Mouse (Mus musculus) cerebellum, adult 9-10 months (tissue): ENCODE results near the gene Retn.

Source experiments
- DNase-seq: peaks from one replicate; pipeline ENCODE4 v3.0.0; 2022

The Retn gene

GRCm38 (mm10) chr8:3655526-3655925, at the start of gene Retn:
Gene Retn, plus strand, starts transcription at chr8:3655770.
- no peak for DNase-seq

GRCm38 (mm10) chr8:3606593-3606992, 49.0 kb upstream of the Retn start:
- no peak for DNase-seq

DNA sequence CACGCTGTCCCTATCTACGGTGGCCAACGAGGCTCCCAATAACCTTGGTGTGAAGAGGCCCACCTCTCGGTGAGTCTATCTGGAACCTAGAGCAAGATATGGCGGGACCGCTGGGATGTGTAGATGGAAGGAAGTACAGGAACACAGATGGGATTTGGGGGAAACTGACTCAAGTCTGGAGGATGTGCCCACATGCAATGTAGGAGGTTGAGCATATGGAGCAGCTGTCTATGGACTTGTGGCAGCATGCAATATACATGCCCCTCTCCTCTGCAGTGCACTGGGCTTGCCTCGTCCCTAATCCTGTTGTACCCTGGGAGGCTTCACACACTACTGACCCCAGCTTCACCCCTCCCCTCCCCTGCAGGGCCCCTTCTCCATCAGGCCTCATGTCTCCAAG, 47.7 kb upstream of the Retn start:
- DNase-seq: no peak

- DNase-seq: no peak
Measured at GRCm38 (mm10) chr8:3609046-3609815, 46.3 kb upstream of the Retn start.

GRCm38 (mm10) chr8:3609816-3610150, 45.8 kb upstream of the Retn start:
- DNase-seq: no peak

- DNase-seq: peak; percentile 100
Measured at GRCm38 (mm10) chr8:3621199-3621970, 34.2 kb upstream of the Retn start, which contains the start of the genes Xab2 and Pet100. Gene Xab2, minus strand, starts transcription at chr8:3621316. Gene Pet100, plus strand, starts transcription at chr8:3621548.

DNA sequence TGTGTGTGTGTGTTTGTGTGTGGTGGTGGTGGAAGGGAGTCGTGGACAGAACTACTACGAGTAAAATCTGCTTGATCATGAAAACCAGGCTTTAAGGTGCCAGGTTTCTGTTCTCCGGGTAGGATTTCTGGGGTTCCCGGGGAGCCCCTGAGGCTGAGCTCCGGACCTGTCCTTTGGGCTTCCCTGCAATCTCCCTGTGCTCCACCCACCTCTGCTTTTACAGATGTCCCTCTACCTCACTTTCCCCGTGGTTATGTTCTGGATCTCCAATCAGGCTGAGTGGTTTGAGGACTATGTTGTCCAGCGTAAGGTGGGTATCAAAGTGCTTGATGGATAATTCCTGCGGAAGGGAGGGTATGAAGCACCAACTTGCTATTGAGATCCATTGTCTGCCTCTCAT, 33.5 kb upstream of the Retn start:
- DNase-seq: peak; percentile 55

- DNase-seq: no peak
Measured at GRCm38 (mm10) chr8:3625445-3625844, 30.1 kb upstream of the Retn start, which contains the start of gene Pcp2. Gene Pcp2, minus strand, starts transcription at chr8:3625545.

DNA sequence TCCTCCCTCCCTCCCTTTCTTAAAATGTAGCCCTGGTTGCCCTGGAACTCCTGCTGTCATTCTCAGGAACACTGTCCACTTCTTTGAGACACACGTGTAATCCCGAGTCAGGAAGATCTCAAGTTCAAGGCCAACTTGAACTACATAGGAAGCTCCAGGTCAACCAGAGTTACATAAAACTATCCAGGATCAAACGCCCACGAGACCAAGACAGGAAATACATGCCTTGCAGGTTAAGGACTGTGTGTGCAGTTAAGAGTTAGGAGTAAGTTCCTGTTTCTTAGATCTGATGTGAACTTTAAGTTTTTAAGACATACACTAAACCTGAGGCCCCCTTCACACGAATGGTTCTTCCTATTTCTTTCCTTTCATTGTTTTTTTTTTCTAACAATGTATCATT, 28.6 kb upstream of the Retn start:
- no peak for DNase-seq

- no peak for DNase-seq
Measured at GRCm38 (mm10) chr8:3628014-3628413, 27.6 kb upstream of the Retn start.

DNA sequence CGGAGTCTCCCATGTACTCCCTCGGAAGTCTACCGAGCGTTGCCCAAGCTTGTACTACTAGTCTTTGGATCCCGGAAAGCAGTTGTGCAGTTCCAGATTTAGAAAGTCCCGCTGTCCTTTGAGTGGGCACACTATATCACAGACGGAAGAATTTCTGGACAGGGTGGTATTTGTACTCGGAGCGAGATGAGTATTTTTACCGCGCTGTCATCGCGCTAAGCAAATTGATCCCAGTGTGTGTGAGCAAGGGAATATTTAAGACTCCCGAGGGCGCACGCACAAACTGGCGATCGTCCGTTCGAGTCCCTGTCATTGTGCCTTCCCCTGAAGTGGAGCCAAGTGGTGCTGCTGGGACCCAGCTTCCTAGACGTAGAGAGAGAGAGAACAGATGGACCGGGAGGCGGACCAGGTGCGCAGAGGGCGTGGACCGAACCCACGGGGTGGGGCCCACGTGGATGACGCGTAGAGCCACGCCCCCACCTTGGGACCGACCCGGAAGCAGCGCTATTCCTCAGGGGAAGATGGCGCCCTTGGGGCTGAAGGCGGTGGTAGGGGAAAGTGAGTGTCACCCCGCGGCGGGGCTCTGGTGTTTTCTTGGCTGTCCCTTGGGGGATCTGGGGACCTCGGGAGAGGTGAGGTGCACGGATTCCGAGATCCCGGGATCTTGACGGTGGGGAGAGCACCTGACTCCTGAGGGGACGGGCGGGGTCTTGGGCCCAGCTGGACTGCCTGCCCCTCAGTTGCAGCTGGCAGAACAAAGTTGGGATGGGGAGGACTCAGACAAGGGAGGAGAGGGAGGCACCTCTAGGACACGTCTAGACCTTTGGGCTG, 24.7 kb upstream of the Retn start, which contains the start of gene Stxbp2:
TSS of gene Stxbp2 (plus strand) at position 309 of the 831 bp plus-strand sequence.
- DNase-seq: peak; percentile 83

DNA sequence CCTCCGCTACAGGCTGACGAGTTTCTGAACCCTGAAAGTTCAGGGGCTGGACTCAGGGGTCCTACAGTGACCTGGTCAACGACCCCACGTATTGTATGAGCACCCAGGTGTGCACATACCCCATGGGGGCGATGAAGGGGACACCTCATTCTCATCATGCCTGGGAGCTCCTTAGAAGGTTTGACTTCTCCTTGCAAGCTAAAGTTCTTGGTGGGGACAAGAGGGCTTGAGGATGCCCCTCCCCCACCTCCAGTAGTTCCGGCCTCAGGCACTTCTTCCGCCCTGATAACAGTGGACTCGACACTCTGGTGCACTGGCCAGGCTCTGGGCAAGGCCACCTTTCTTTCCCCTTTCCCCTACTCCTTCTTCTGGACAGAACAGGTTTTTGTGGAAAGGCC, 24.1 kb upstream of the Retn start:
- DNase-seq: no peak

- DNase-seq: no peak
Measured at GRCm38 (mm10) chr8:3645804-3646203, 9.8 kb upstream of the Retn start.

GRCm38 (mm10) chr8:3646824-3647531, 8.6 kb upstream of the Retn start:
- DNase-seq: no peak

GRCm38 (mm10) chr8:3647561-3647960, 8.0 kb upstream of the Retn start:
- DNase-seq: no peak

GRCm38 (mm10) chr8:3648268-3648667, 7.3 kb upstream of the Retn start:
- DNase-seq: no peak

- no peak for DNase-seq
Measured at GRCm38 (mm10) chr8:3648990-3649389, 6.6 kb upstream of the Retn start.

GRCm38 (mm10) chr8:3652845-3653244, 2.7 kb upstream of the Retn start:
- DNase-seq: no peak

- DNase-seq: no peak
Measured at GRCm38 (mm10) chr8:3654726-3655508, 653 bp upstream of the Retn start.

- DNase-seq: no peak
Measured at GRCm38 (mm10) chr8:3656725-3657381, 1.3 kb downstream of the Retn start.

- no peak for DNase-seq
Measured at GRCm38 (mm10) chr8:3660889-3661288, 5.3 kb downstream of the Retn start.
